Mouse (Mus musculus): Measurements from ENCODE around the gene Lmcd1.

The Lmcd1 gene

GRCm38 (mm10) chr6:112288271-112288670 lies 14.7 kb downstream of the Lmcd1 start:
- DNase-seq, result no peak

GRCm38 (mm10) chr6:112291146-112291545 lies 17.6 kb downstream of the Lmcd1 start:
- DNase-seq, result no peak

- DNase-seq, result no peak
Observed at GRCm38 (mm10) chr6:112293320-112293719, 19.8 kb downstream of the Lmcd1 start.

- no peak for DNase-seq
Observed at GRCm38 (mm10) chr6:112295269-112295668, 21.7 kb downstream of the Lmcd1 start.

GRCm38 (mm10) chr6:112300146-112300545 lies 26.6 kb downstream of the Lmcd1 start:
- DNase-seq, result no peak

GRCm38 (mm10) chr6:112300633-112301032 lies 27.1 kb downstream of the Lmcd1 start:
- no peak for DNase-seq

GRCm38 (mm10) chr6:112302248-112302647 lies 28.7 kb downstream of the Lmcd1 start:
- peak; percentile 24 for DNase-seq

GRCm38 (mm10) chr6:112302814-112303383 lies 29.3 kb downstream of the Lmcd1 start:
- DNase-seq, result no peak

- DNase-seq, result no peak
Observed at GRCm38 (mm10) chr6:112304751-112305150, 31.2 kb downstream of the Lmcd1 start.

GRCm38 (mm10) chr6:112309330-112309938 lies 35.9 kb downstream of the Lmcd1 start:
- no peak for DNase-seq

GRCm38 (mm10) chr6:112311385-112311784 lies 37.8 kb downstream of the Lmcd1 start:
- no peak for DNase-seq

GRCm38 (mm10) chr6:112319449-112319848 lies 45.9 kb downstream of the Lmcd1 start:
- DNase-seq, result no peak

GRCm38 (mm10) chr6:112320679-112321078 lies 47.1 kb downstream of the Lmcd1 start:
- DNase-seq, result no peak

GRCm38 (mm10) chr6:112322916-112323315 lies 49.4 kb downstream of the Lmcd1 start:
- DNase-seq, result no peak

GRCm38 (mm10) chr6:112325213-112325612 lies 51.7 kb downstream of the Lmcd1 start:
- DNase-seq, result no peak

GRCm38 (mm10) chr6:112327793-112328192 lies 54.2 kb downstream of the Lmcd1 start:
- DNase-seq, result no peak

GRCm38 (mm10) chr6:112330520-112331222 lies 57.1 kb downstream of the Lmcd1 start:
- DNase-seq, result no peak

- no peak for DNase-seq
Observed at GRCm38 (mm10) chr6:112331223-112331598, 57.7 kb downstream of the Lmcd1 start.

- peak; percentile 11 for DNase-seq
Observed at GRCm38 (mm10) chr6:112333930-112334329, 60.4 kb downstream of the Lmcd1 start.

- DNase-seq, result no peak
Observed at GRCm38 (mm10) chr6:112337667-112338066, 64.1 kb downstream of the Lmcd1 start.

GRCm38 (mm10) chr6:112339016-112339415 lies 65.5 kb downstream of the Lmcd1 start:
- DNase-seq, result no peak

- DNase-seq, result no peak
Observed at GRCm38 (mm10) chr6:112350452-112350851, 76.9 kb downstream of the Lmcd1 start.

- DNase-seq, result no peak
Observed at GRCm38 (mm10) chr6:112359341-112359740, 85.8 kb downstream of the Lmcd1 start.

GRCm38 (mm10) chr6:112360676-112361075 lies 87.1 kb downstream of the Lmcd1 start:
- DNase-seq, result no peak

All from thymus, postnatal 14 days (tissue).